Mouse (Mus musculus): ENCODE results near the gene Rab33b. TPM values are rescaled to one million over a fixed set of nuclear protein-coding genes. Genes with fewer than 3 reads are reported as not detected.

Gene Rab33b
- polyA plus RNA-seq, 1 experiment from 2014 or later, result 19.8 TPM

GRCm38 (mm10) chr3:51497978-51498377, 14.3 kb downstream of the Rab33b start:
- no peaks in the 10 kb centered on the region for H3K27me3 ChIP-seq (ENCODE audit: control insufficient read depth, insufficient read depth, low read length)
- ATAC-seq (replicated peaks; ENCODE audit: insufficient number of reproducible peaks, low FRiP score, low TSS enrichment, low read depth) (no peak), DNase-seq (ENCODE audit: low spot score) (no peak)
- H3K9ac ChIP-seq (replicated peaks; ENCODE audit: low read length), result no peak overlapping the region
- H3K4me3 ChIP-seq (ENCODE audit: low read depth, low read length), result no peak overlapping the region
- WGBS, result 97% methylated on average over 1 of the region's 1 CpGs
- H3K36me3 ChIP-seq (replicated peaks; ENCODE audit: control insufficient read depth, insufficient read depth, low read depth, low read length), result no peaks in the 10 kb centered on the region
- no peaks in the 10 kb centered on the region for H3K4me1 ChIP-seq (ENCODE audit: control insufficient read depth, insufficient read depth, low read length)
- no peak overlapping the region for H3K27ac ChIP-seq (replicated peaks; ENCODE audit: low read depth, low read length)
- no peaks in the 10 kb centered on the region for H3K9me3 ChIP-seq (replicated peaks; ENCODE audit: control insufficient read depth, low read length)
- H3K4me2 ChIP-seq (ENCODE audit: low read depth, low read length), result no peak overlapping the region

GRCm38 (mm10) chr3:51498659-51499058, 14.9 kb downstream of the Rab33b start:
- 62% methylated on average over 5 of the region's 5 CpGs for WGBS
- no peak for DNase-seq (ENCODE audit: low spot score)
- ATAC-seq (replicated peaks; ENCODE audit: insufficient number of reproducible peaks, low FRiP score, low TSS enrichment, low read depth), result no peak
- Histone ChIP-seq H3K27ac (replicated peaks; ENCODE audit: low read depth, low read length) (no peak overlapping the region), H3K36me3 (replicated peaks; ENCODE audit: control insufficient read depth, insufficient read depth, low read depth, low read length) (no peaks in the 10 kb centered on the region), H3K27me3 (ENCODE audit: control insufficient read depth, insufficient read depth, low read length) (no peaks in the 10 kb centered on the region), H3K4me3 (ENCODE audit: low read depth, low read length) (no peak overlapping the region), H3K4me2 (ENCODE audit: low read depth, low read length) (no peak overlapping the region), H3K9me3 (replicated peaks; ENCODE audit: control insufficient read depth, low read length) (no peaks in the 10 kb centered on the region), H3K9ac (replicated peaks; ENCODE audit: low read length) (no peak overlapping the region), H3K4me1 (ENCODE audit: control insufficient read depth, insufficient read depth, low read length) (no peaks in the 10 kb centered on the region)

- no peak overlapping the region for H3K4me3 ChIP-seq (ENCODE audit: low read depth, low read length)
These were observed 16.2 kb downstream of the Rab33b start for GRCm38 (mm10) chr3:51499876-51500275.

GRCm38 (mm10) chr3:51504385-51504952, 20.7 kb downstream of the Rab33b start:
- no peak overlapping the region for H3K27ac ChIP-seq (replicated peaks; ENCODE audit: low read depth, low read length)
- no peaks in the 10 kb centered on the region for H3K4me1 ChIP-seq (ENCODE audit: control insufficient read depth, insufficient read depth, low read length)
- H3K4me2 ChIP-seq (ENCODE audit: low read depth, low read length), result no peak overlapping the region
- H3K9ac ChIP-seq (replicated peaks; ENCODE audit: low read length), result no peak overlapping the region
- DNase-seq (ENCODE audit: low spot score), result no peak
- 58% methylated on average over 11 of the region's 11 CpGs for WGBS
- no peak for ATAC-seq (replicated peaks; ENCODE audit: insufficient number of reproducible peaks, low FRiP score, low TSS enrichment, low read depth)
- H3K27me3 ChIP-seq (ENCODE audit: control insufficient read depth, insufficient read depth, low read length), result no peaks in the 10 kb centered on the region
- no peaks in the 10 kb centered on the region for H3K9me3 ChIP-seq (replicated peaks; ENCODE audit: control insufficient read depth, low read length)
- H3K36me3 ChIP-seq (replicated peaks; ENCODE audit: control insufficient read depth, insufficient read depth, low read depth, low read length), result no peaks in the 10 kb centered on the region
- no peak overlapping the region for H3K4me3 ChIP-seq (ENCODE audit: low read depth, low read length)

More at GRCm38 (mm10) chr3:51499876-51500275, 16.2 kb downstream of the Rab33b start:
- no peak overlapping the region for H3K4me2 ChIP-seq (ENCODE audit: low read depth, low read length)
- no peak overlapping the region for H3K9ac ChIP-seq (replicated peaks; ENCODE audit: low read length)
- 94% methylated on average over 4 of the region's 4 CpGs for WGBS
- H3K9me3 ChIP-seq (replicated peaks; ENCODE audit: control insufficient read depth, low read length), result no peaks in the 10 kb centered on the region
- no peaks in the 10 kb centered on the region for H3K4me1 ChIP-seq (ENCODE audit: control insufficient read depth, insufficient read depth, low read length)
- H3K36me3 ChIP-seq (replicated peaks; ENCODE audit: control insufficient read depth, insufficient read depth, low read depth, low read length), result no peaks in the 10 kb centered on the region
- DNase-seq (ENCODE audit: low spot score) (no peak), ATAC-seq (replicated peaks; ENCODE audit: insufficient number of reproducible peaks, low FRiP score, low TSS enrichment, low read depth) (no peak)
- no peak overlapping the region for H3K27ac ChIP-seq (replicated peaks; ENCODE audit: low read depth, low read length)
- H3K27me3 ChIP-seq (ENCODE audit: control insufficient read depth, insufficient read depth, low read length), result no peaks in the 10 kb centered on the region

GRCm38 (mm10) chr3:51505465-51505864, 21.7 kb downstream of the Rab33b start:
- H3K4me1 ChIP-seq (ENCODE audit: control insufficient read depth, insufficient read depth, low read length), result no peaks in the 10 kb centered on the region
- DNase-seq (ENCODE audit: low spot score), result peak; percentile 59
- no peak overlapping the region for H3K4me3 ChIP-seq (ENCODE audit: low read depth, low read length)
- H3K9ac ChIP-seq (replicated peaks; ENCODE audit: low read length), result no peak overlapping the region
- ATAC-seq (replicated peaks; ENCODE audit: insufficient number of reproducible peaks, low FRiP score, low TSS enrichment, low read depth), result peak; percentile 52; the same call in 1 of the 2 replicates
- H3K9me3 ChIP-seq (replicated peaks; ENCODE audit: control insufficient read depth, low read length), result no peaks in the 10 kb centered on the region
- 38% methylated on average over 19 of the region's 19 CpGs for WGBS
- H3K27ac ChIP-seq (replicated peaks; ENCODE audit: low read depth, low read length), result no peak overlapping the region
- no peaks in the 10 kb centered on the region for H3K27me3 ChIP-seq (ENCODE audit: control insufficient read depth, insufficient read depth, low read length)
- H3K4me2 ChIP-seq (ENCODE audit: low read depth, low read length), result no peak overlapping the region
- H3K36me3 ChIP-seq (replicated peaks; ENCODE audit: control insufficient read depth, insufficient read depth, low read depth, low read length), result no peaks in the 10 kb centered on the region

DNA sequence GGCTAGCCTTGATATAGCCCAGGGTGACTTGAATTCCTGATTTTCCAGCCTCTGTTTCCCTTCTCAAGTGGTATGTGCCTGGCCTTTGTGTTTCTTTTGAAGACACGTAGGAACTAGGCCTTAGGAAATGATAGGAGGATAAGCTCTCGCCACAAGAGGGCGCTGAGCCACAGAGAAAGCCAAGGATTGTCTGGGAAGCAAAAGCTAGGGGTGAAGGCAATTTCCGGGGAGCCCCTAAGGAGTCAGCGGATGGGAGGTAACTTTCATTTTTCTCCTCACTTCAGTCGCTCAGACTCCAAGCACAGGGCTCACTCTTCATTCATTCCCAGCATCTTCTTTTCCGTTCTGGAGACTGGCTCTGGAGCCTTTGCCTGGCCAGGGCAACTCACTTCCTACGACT, 27.2 kb downstream of the Rab33b start:
- ATAC-seq (replicated peaks; ENCODE audit: insufficient number of reproducible peaks, low FRiP score, low TSS enrichment, low read depth) (0 out of 2 replicates have a peak, but pooled peaks have one; percentile 37), DNase-seq (ENCODE audit: low spot score) (peak; percentile 82)
- Histone ChIP-seq H3K4me2 (ENCODE audit: low read depth, low read length) (no peak overlapping the region), H3K9ac (replicated peaks; ENCODE audit: low read length) (no peak overlapping the region), H3K27me3 (ENCODE audit: control insufficient read depth, insufficient read depth, low read length) (no peaks in the 10 kb centered on the region), H3K27ac (replicated peaks; ENCODE audit: low read depth, low read length) (no peak overlapping the region), H3K36me3 (replicated peaks; ENCODE audit: control insufficient read depth, insufficient read depth, low read depth, low read length) (no peaks in the 10 kb centered on the region), H3K4me3 (ENCODE audit: low read depth, low read length) (no peak overlapping the region), H3K9me3 (replicated peaks; ENCODE audit: control insufficient read depth, low read length) (no peaks in the 10 kb centered on the region), H3K4me1 (ENCODE audit: control insufficient read depth, insufficient read depth, low read length) (no peaks in the 10 kb centered on the region)
- 34% methylated on average over 8 of the region's 8 CpGs for WGBS

DNA sequence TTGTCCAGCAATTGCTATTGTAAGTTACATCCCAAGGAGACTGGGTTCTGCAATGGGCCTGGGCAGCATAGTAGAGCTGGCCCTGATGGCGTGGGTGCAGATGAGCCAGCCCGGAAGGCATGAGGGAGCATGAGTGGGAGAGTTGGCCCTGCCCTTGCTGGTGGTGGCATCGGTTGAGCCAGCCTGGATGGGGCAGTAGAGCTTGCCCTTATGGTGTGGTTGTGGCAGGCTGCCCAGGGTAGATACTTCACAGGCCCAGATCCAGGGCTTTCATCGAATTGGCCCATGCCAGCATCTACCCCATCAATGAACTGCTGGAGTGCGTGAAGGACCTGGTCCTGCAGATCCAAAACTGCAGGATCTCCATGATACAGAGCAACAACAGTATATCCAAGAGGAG, 28.3 kb downstream of the Rab33b start:
- Histone ChIP-seq H3K9me3 (replicated peaks; ENCODE audit: control insufficient read depth, low read length) (no peaks in the 10 kb centered on the region), H3K27ac (replicated peaks; ENCODE audit: low read depth, low read length) (no peak overlapping the region), H3K4me1 (ENCODE audit: control insufficient read depth, insufficient read depth, low read length) (no peaks in the 10 kb centered on the region), H3K4me2 (ENCODE audit: low read depth, low read length) (no peak overlapping the region), H3K27me3 (ENCODE audit: control insufficient read depth, insufficient read depth, low read length) (no peaks in the 10 kb centered on the region), H3K36me3 (replicated peaks; ENCODE audit: control insufficient read depth, insufficient read depth, low read depth, low read length) (no peaks in the 10 kb centered on the region), H3K4me3 (ENCODE audit: low read depth, low read length) (no peak overlapping the region), H3K9ac (replicated peaks; ENCODE audit: low read length) (no peak overlapping the region)
- WGBS, result 97% methylated on average over 5 of the region's 5 CpGs
- DNase-seq (ENCODE audit: low spot score) (no peak), ATAC-seq (replicated peaks; ENCODE audit: insufficient number of reproducible peaks, low FRiP score, low TSS enrichment, low read depth) (no peak)

- Histone ChIP-seq H3K4me2 (ENCODE audit: low read depth, low read length) (no peak overlapping the region), H3K4me1 (ENCODE audit: control insufficient read depth, insufficient read depth, low read length) (no peaks in the 10 kb centered on the region), H3K9me3 (replicated peaks; ENCODE audit: control insufficient read depth, low read length) (no peaks in the 10 kb centered on the region), H3K27me3 (ENCODE audit: control insufficient read depth, insufficient read depth, low read length) (no peaks in the 10 kb centered on the region), H3K4me3 (ENCODE audit: low read depth, low read length) (no peak overlapping the region), H3K9ac (replicated peaks; ENCODE audit: low read length) (no peak overlapping the region), H3K27ac (replicated peaks; ENCODE audit: low read depth, low read length) (no peak overlapping the region), H3K36me3 (replicated peaks; ENCODE audit: control insufficient read depth, insufficient read depth, low read depth, low read length) (no peaks in the 10 kb centered on the region; the same call in 1 of the 2 replicates)
- ATAC-seq (replicated peaks; ENCODE audit: insufficient number of reproducible peaks, low FRiP score, low TSS enrichment, low read depth), result no peak
- no peak for DNase-seq (ENCODE audit: low spot score)
- WGBS, result 80% methylated on average over 4 of the region's 4 CpGs
These were observed 33.7 kb downstream of the Rab33b start for GRCm38 (mm10) chr3:51517467-51517866.

All from embryonic facial prominence, embryonic 11.5 days (tissue).